Mouse (Mus musculus): ENCODE measurements at regions not wholly inside any gene's neighbourhood (a gene's known extent, or its start where the extent isn't known, plus 50 kb on each side); places are given as distances from the start of the nearest gene placed in this dataset.

GRCm38 (mm10) chr10:37219381-37219780, 80.7 kb upstream of the Marcks start:
- TF ChIP-seq POLR2A (IDR thresholded peaks at IDR 0.05; ENCODE audit: insufficient read depth, low read depth, low read length) = no peak
- TF ChIP-seq CTCF (IDR thresholded peaks at IDR 0.05) = no peak
- TF ChIP-seq EP300 (IDR thresholded peaks at IDR 0.05; ENCODE audit: insufficient read depth, low read depth, low read length) = no peak
